Mouse (Mus musculus) right cerebral cortex, adult 18-20 months (tissue): Measurements from ENCODE around the gene Ctrl.
"Not testable (repeated sequence)": the region's sequence is repeated elsewhere in the genome, so short reads cannot be mapped to it uniquely, and the experiment has no call there.

ENCODE experiments used
- DNase-seq: peaks from one replicate; pipeline ENCODE4 v3.0.0; 2022; ENCODE audit warnings: mixed read lengths

The Ctrl gene

GRCm38 (mm10) chr8:105933762-105934161 is at the start of gene Ctrl:
TSS of gene Ctrl (minus strand) at chr8:105933862.
- DNase-seq, result no peak

DNA sequence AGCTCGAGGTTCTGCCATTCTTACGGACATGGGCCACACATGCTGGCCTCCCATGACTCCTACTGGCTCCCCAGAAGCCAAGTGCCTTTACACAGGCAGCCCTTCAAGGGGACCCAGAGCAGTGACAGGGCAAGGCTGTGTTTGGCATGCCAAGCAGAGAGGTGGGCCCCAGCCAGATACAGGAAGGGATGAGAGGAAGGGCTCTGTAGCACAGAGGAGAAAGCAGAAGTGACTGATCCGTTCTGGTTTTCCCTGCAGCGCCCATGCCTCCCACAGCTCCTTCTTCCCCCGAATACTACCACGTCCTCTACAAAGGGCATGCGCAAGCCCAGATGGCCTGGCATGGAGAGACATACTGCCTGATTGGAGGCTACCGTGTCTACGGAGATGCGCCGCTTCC is 49.7 kb upstream of the Ctrl start:
- DNase-seq, result not testable (repeated sequence)

DNA sequence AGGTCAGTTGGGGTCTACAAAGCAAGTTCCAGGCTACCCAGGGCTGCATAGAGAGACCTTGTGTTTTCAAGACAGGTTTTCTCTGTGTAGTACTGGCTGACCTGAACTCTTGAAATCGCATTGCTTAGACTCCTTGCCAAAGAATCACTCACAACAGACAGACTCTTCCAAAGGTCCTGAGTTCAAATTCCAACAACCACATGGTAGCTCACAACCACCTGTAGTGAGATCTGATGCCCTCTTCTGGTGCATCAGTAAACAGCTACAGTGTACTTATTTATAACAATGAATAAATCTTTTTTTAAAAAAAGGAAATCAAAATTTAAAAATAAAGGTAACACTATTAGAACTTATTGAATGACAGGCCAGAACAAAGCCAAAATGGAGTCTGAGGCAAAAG is 47.5 kb upstream of the Ctrl start:
- no peak for DNase-seq

DNA sequence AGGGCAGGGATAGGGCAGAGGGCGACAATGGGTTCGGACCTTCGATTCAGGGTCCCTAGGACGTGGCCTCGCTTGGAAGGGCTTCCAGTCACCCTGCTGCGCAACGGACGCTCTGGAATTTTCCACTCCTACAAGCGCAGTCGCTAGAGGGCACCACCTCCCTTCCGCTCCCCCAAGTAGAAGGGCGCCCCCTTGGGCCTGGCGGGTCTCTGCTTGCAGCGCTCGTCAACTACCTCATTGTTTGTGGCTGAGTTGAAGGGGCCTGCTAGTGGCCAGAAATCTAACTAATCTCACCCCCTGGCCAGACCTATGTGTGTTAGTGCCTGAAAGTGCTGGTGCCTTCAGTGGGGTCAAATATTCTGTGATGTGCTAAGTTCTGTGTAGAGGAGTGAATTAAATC is 45.7 kb upstream of the Ctrl start, which contains the start of gene Dpep3:
Gene Dpep3 (minus strand): TSS at position 105 of the 400 bp plus-strand sequence.
- DNase-seq, result no peak

GRCm38 (mm10) chr8:105975363-105975762 is 41.7 kb upstream of the Ctrl start:
- DNase-seq, result no peak

DNA sequence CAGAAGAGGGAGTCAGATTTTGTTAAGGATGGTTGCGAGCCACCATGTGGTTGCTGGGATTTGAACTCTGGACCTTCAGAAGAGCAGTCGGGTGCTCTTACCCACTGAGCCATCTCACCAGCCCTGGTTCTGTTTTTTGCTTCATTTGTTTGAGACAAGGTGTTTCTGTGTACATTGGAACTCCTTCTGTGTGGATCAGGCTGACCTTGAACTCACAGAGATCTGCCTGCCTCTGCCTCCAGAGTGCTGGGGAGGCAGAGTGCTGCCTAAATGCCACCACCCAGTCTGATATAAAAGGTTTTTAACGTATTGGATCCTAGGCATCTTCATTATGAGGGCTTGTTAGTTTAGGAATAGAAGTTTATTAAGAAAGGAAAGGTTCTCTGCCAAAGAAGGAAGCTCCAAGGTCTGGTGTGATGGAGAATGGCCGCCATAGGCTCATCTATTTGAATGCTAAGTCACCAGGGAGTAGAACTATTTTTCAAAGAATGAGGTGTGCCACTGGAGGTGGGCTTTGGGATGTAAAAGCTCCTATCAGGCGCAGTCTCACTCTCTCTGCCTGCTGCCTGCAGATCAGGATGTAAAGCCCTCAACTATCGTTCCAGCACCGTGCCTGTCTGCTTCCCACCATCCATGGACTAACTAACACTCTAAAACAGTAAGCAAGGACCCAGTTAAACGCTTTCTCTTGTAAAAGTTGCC is 37.5 kb upstream of the Ctrl start:
- no peak for DNase-seq

DNA sequence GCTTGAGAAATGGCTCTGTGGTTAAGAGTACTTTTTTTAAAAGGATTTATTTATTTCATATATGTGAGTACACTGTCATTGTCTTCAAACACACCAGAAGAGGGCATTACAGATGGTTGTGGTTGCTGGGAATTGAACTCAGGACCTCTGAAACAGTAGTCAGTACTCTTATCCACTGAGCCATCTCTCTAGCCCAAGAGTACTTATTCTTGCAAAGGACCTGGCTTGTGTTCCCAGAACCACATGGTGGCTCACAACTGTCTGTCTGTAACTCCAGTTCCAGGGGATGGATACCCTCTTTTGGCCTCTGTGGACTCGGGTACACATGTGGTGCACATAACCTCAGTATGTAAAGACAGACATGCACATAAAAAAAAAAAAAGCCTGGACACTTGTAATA is 35.7 kb upstream of the Ctrl start:
- no peak for DNase-seq

GRCm38 (mm10) chr8:105966692-105967311 is 33.1 kb upstream of the Ctrl start:
- DNase-seq, result no peak

DNA sequence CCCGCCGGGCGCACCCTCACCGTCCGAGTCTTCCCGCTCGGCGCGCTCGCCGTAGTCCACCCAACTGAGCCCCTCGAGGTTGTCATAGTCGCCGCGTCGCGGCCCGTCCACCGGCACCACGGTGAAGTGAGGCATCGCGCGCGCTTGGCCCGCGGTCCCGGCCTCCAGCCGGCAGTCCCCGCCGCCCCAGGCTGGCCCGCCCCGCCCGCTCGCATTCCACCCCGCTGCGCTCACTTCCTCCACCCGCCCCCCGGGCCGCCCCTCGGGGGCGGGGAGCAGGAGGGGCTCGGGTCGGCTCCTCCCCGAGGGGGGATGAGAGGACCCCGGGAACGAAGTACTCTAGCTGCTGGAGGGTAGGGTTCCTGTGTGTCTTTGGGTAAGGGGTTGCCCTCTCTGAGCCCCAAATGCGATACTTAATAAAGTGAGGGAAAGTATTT is 32.3 kb upstream of the Ctrl start, which contains the start of gene Slc12a4:
Gene Slc12a4 (minus strand): TSS at position 193 of the 437 bp plus-strand sequence.
- DNase-seq, result peak; percentile 28

DNA sequence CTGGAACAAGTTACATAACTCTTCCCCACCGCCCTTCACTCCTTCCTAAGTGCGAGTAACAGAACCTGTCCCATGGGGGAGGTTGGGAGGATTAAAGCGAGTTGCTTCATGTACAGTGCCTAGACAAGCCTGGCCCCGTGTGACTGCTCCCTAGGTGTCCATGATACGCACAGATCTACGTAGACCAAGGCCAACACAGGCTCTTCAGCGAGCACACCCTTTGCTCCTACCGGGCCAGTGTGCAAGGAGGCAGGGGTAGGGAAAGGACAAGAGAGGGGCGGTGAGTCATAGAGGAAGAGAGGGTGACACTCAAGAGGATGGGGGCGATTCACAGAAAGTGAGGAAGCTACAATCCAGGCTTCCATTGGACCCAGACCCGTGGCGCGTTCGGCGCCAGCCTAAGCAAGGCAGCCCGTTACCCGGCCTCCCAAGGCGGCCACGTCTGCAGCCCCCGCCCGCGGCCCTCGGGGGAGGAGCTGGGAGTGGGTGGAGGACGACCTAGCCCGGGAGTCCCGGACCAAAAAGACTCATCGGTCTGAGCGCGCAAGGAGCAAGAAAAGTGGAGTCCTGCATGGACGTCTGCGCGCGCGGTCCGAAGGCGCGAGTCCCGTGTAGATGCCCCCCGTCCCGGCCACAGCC is 31.7 kb upstream of the Ctrl start:
- no peak for DNase-seq

DNA sequence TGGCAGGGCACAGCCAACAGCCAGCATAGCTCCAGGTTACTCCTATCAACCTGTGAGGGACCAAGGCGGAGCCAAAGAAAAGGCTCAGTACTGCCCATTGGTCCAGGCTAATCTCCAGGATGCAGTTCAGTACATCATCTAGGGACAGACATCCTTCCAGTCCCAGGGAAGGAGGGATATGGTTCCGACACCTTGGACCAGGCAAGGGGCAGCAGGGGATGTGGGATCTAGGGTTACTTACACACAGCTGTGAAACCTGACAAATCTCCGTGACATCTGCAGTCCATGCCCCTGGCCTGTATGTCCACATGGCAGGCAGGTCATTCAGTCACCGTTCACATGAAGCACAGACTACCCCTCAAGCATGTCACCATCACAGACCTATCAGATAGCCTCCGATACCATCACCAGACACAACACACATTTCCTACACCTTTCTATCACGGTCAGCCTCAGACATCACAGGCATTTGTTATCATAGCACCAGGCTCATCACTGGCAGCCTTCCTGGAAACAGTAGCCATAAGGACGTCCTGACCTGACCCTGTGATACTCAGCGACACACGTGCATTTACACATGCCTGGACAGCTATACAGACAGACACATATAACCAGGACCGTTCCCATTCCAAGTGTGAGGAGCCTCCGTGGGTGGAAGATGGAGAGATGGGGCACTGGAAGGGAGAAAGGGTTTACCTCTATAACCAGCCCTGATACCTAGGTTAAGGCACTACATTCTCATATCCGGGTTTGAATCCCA is 31.0 kb upstream of the Ctrl start:
- no peak for DNase-seq

DNA sequence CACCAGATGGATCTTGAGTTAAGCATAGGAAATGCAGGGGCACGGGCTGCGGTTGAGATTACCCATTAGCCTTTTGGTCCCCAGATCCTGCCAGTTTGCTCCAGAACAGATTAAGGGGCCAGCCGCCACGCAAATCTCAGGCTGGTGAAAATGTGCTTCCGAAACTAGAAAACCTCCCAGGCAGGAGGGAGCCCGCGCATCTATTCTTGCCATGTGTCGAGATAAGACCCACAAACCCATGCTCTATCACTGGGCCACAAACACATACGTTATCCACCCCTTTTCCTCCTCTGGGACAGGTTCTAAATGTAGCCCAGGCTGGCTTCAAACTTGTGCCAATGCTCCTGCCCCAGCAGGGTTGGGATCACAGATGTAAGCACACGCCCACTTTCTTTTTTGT is 27.9 kb upstream of the Ctrl start:
- DNase-seq, result no peak

DNA sequence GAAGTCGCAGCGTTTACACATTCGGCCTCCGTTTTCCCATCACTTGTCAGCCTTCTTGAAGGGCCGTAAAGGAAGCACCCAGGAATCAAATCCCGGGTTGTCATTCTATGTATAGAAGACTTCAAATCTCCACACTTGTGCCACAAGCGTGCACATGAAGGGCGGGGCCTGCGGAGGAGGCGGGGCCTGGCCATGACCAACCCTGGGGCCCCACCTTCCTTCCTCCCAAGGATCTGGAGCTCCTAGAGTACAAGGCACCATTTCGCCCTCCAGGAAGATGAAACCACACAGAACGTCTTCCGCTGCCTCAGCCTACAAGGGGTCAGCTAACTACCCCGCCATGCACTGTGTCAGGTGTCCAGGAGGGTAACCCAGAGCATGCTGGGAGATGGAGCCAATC is 27.4 kb upstream of the Ctrl start:
- DNase-seq, result no peak

- DNase-seq, result no peak
Measured at GRCm38 (mm10) chr8:105959350-105959749, 25.7 kb upstream of the Ctrl start.

DNA sequence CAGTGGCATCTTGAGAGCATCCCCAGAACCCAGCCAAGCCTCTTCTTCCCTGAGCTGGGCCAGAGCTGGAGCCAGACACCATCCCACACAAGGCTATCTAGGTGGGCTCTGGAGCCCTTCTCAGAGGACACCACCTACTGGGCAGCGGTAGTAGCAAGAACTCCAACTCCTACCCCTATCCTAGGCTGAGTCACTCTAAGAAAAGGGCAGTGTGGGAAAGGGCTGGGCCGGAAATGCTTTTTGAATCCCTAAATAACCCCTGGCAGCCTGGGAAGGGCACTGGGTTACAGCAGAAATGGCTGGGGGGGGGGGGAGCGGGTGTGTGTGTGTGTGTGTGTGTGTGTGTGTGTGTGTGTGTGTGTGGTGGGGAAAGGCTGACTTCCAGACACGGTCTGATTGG is 24.2 kb upstream of the Ctrl start:
- no peak for DNase-seq

DNA sequence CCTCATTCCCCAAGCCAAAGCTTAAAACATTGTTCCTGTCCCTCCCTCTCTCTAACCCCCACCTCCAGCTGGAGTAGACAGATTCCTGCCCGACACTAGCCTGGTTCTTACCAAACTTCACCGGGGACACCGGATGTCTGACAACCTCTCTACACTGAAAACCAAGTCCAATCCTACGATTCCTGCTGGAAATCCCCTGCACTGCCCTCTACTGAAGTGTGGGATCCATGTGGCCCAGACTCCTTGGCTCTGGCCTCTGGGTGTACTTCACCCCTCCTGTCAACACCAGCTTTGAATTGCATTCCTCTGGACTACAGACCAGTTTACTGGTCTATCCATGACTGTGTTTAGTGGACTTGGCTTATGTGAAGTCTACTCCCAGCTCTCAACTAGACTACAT is 22.9 kb upstream of the Ctrl start:
- DNase-seq, result no peak

DNA sequence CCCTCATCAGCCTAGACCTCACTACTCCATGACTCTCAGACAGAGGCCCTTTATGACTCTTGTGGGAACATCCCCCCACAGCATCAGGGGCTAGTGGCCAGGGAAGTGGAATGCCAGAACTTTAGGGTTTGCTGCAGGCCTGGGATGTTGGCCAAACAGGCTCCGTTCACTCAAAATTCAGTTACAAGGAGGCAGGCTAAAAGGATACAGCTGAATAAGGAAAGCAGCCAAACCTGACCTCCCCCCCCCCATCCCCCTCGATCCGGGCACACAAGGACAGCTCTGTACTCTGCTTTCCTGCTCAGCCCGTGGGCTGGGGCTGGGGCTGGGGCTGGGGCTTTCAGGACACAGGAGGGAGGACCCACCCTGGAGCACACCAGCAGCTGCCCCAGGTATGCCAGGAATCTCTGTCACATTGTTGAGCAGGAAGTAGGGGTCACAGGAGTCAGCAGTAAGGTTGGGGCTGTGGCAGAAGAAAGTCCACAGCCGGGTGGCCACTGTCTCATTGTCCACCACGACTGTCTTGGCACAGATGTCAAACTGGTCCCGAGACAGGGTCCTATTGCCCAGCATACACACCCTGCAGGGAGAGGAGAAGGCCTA is 17.5 kb upstream of the Ctrl start:
- DNase-seq, result peak; percentile 54

GRCm38 (mm10) chr8:105949350-105949749 is 15.7 kb upstream of the Ctrl start:
- peak; percentile 67 for DNase-seq

DNA sequence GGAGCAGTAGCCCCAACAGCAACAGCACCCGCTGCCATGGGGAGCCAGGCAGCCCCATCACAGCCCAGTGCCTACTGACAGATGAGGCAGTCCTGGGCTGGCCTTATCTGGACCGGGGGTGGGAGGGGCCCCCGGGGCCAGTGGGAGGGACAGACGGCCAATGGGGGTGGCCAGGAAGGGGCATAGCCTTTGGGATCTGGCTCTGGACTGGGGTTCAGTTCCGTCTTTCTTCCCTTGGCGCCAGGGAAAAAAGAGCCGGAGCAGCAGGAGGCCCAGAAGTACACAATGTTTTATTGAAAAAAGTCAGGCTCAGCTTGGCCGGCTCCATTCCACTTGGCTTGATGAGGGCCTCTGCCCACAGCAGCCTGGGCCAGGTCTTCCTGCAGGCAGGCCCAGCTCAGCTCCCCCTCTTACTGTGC is 9.7 kb upstream of the Ctrl start, which contains the start of gene Lcat:
Gene Lcat (minus strand): TSS at position 62 of the 419 bp plus-strand sequence.
- peak; percentile 56 for DNase-seq

GRCm38 (mm10) chr8:105942542-105942941 is 8.9 kb upstream of the Ctrl start:
- DNase-seq, result no peak

DNA sequence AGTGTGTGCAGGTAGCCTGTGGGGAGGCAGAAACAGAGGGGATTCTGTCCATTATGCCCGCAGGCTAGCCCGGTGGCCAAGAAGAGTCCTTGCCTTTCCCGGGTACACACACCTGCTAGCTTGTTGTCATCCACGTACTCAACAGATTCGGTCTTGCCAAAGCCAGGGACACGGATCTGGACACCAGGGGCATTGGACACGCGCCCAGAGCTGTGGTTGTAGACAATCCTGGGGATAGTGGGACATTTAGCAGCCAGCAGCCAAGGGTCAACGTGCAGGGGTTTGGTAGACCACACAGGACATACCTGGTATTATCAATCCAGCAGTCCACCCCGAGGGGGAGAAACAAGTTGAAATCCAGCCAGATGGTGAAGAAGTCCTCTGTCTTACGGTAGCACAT is 8.4 kb upstream of the Ctrl start:
- no peak for DNase-seq

- no peak for DNase-seq
Measured at GRCm38 (mm10) chr8:105938306-105938669, 4.6 kb upstream of the Ctrl start, which contains the start of gene Psmb10. TSS of gene Psmb10 (minus strand) at chr8:105938444.
